Mouse (Mus musculus) heart, embryonic 11.5 days (tissue): ENCODE measurements around the gene Trp53rka. TPM values are rescaled to one million over a fixed set of nuclear protein-coding genes. Genes with fewer than 3 reads are reported as not detected.

ENCODE experiments used
- ATAC-seq: fragments of 200-750 bp; cut with Nextera tagmentation; replicated peaks from 2 replicates; pipeline ENCODE4 v1.8.0; 2017; ENCODE audit warnings: moderate library complexity; ENCODE audit not compliant: insufficient number of reproducible peaks, low FRiP score, low TSS enrichment
- H3K27ac ChIP-seq: fragments of 300-500 bp; sonication (generic); 2 replicates; pipeline ENCODE4 v1.5.1; 2014; ENCODE audit warnings: mild to moderate bottlenecking, low read depth, low read length
- H3K27me3 ChIP-seq: fragments of 300-500 bp; sonication (generic); 2 replicates; pipeline ENCODE4 v1.6.1; 2014; ENCODE audit warnings: mild to moderate bottlenecking, low read length, mixed read lengths; ENCODE audit not compliant: control insufficient read depth, insufficient read depth
- H3K36me3 ChIP-seq: fragments of 300-500 bp; sonication (generic); 2 replicates; pipeline ENCODE4 v1.6.1; 2014; ENCODE audit warnings: mild to moderate bottlenecking, low read length, moderate library complexity, mixed read lengths; ENCODE audit not compliant: control insufficient read depth, insufficient read depth
- H3K4me1 ChIP-seq: fragments of 300-500 bp; sonication (generic); 2 replicates; pipeline ENCODE4 v1.6.1; 2014; ENCODE audit warnings: low read length; ENCODE audit not compliant: control insufficient read depth, insufficient read depth
- H3K4me2 ChIP-seq: fragments of 300-500 bp; sonication (generic); 2 replicates; pipeline ENCODE4 v1.6.1; 2014; ENCODE audit warnings: mild to moderate bottlenecking, moderate library complexity
- H3K4me3 ChIP-seq: fragments of 300-500 bp; sonication (generic); 2 replicates; pipeline ENCODE4 v1.5.1; 2014; ENCODE audit warnings: low read depth, low read length
- H3K9ac ChIP-seq: fragments of 300-500 bp; sonication (generic); 2 replicates; pipeline ENCODE4 v1.6.1; 2014; ENCODE audit warnings: mild to moderate bottlenecking, low read depth, low read length, moderate library complexity
- H3K9me3 ChIP-seq: fragments of 300-500 bp; sonication (generic); replicated peaks from 2 replicates; pipeline ENCODE4 v1.6.1; 2016; ENCODE audit warnings: low read length; ENCODE audit not compliant: control insufficient read depth
- WGBS: fragments of 180-500 bp; shearing (Covaris S2); extraction: QIAGEN DNeasy Blood & Tissue Kit; methylation state at CpG from one replicate; pipeline ENCODE4 v1.1.7; 2014; ENCODE audit not compliant: insufficient replicate concordance; 5-methylcytosine and 5-hydroxymethylcytosine counted together
- polyA plus RNA-seq: library from polyadenylated mRNA; unstranded; fragments of >200 nt; fragmentation: Nextera tagmentation; extraction: Ambion mirVana; gene quantifications from 2 replicates; pipeline ENCODE4 v1.2.1, GENCODE M21; 2014

The Trp53rka gene
- 24.8 and 28.1 TPM in 2 replicates for polyA plus RNA-seq

DNA sequence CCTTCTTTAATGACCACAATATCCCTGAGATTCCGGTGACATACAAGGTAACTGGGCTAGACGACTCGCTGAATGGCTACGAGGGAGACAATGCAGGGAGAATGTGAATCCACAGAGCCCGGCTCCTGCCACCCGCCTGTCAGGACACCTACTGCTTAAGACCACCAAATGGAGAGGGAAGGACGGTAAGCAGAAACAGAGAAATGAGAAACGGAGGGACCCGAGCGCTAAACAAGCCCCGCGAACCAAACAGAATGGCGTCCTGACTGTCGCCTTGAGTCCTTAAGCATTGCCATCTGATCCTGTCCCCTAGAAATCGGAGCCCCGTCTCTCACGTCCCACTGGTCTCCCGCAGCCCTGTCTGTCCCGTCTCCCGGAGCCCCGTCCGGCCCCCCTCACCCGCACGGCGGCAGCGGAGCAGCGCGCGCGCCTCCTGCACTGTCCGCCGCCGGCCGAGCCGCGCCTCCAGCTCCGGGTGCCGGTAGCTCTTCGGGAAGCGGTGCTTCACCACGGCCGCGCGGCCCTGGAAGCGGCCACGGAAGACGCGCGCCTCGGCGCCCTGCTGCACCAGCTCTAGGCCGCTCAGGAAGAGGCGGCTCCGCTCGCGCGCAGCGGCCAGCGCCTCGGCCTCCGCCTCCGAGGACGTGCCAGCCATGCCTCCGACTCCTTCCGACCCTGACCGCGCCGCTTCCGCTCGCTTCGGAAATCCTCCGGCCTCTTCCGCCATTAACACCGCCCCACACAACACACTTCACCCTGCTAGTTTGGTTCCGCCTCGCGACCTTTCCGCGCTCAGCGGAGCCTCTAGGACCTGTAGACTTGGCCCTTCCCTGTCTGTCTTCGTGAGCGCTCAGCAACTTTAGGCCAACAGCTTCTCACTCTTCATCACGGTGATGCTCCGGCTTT is at the start of gene Trp53rka:
Gene Trp53rka (minus strand): TSS at position 677 of the 906 bp plus-strand sequence.
- Histone ChIP-seq H3K27ac (peak within 1 kb of the TSS; percentile 78), H3K36me3 (peaks cover 8% of the 10 kb centered on the region), H3K4me2 (peak within 1 kb of the TSS; percentile 72), H3K9me3 (no peaks in the 10 kb centered on the region), H3K27me3 (no peaks in the 10 kb centered on the region), H3K4me3 (peak within 1 kb of the TSS; percentile 80), H3K9ac (peak within 1 kb of the TSS; percentile 84), H3K4me1 (peaks cover 9% of the 10 kb centered on the region)
- peak; percentile 65 for ATAC-seq
- 1% methylated on average over 73 of the region's 84 CpGs for WGBS

DNA sequence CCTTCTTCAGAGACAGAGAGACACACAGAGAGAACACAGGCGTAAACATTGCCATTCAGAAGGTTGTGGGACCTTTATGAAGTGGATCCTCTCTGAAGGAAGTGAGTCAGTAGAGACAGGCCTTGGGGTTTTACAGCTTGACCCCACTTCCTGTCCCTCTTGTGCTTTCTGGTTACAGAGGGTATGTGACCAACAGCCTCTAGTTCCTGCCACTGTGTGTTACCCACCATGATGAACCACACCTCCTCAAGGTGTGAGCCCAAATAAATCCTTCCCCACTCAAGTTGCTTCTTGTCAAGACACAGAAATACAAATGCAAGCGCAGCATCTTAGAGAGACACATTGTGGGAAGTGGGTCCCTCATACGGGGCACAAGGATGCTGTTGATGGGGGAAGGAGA is 47.9 kb upstream of the Trp53rka start:
- peaks cover 4% of the 10 kb centered on the region; the same call in 1 of the 2 replicates for H3K27me3 ChIP-seq
- no peak for ATAC-seq

DNA sequence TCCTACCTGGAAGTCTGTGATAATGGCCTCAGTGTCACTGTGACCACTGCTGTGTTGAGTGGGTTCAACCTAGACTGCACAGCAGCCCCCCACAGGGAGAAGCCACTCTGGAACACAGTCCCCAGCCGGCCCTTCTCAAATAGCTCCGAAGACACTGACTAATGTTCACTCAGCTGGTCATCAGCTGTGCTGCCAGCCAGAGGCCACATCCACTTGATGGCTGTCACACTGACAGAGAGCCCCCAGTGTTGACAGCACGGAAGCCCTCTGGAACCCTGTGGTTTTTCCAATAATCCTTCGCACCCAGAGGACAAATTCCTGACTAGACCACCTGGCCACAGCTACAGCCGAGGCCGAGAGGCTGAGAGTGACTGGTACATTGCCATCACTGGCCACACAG is 40.7 kb upstream of the Trp53rka start:
- Histone ChIP-seq H3K4me1 (no peaks in the 10 kb centered on the region), H3K4me3 (no peak overlapping the region), H3K36me3 (no peaks in the 10 kb centered on the region), H3K9ac (no peak overlapping the region), H3K27ac (no peak overlapping the region), H3K4me2 (no peak overlapping the region), H3K9me3 (no peaks in the 10 kb centered on the region), H3K27me3 (peaks cover 3% of the 10 kb centered on the region; the same call in 1 of the 2 replicates)
- no peak for ATAC-seq
- 55% methylated on average over 6 of the region's 6 CpGs for WGBS

More for the DNA sequence above, 47.9 kb upstream of the Trp53rka start:
- Histone ChIP-seq H3K4me2 (no peak overlapping the region), H3K36me3 (no peaks in the 10 kb centered on the region), H3K4me1 (no peaks in the 10 kb centered on the region), H3K4me3 (no peak overlapping the region), H3K9me3 (no peaks in the 10 kb centered on the region), H3K27ac (no peak overlapping the region), H3K9ac (no peak overlapping the region)
- WGBS = 69% methylated on average over 3 of the region's 3 CpGs

DNA sequence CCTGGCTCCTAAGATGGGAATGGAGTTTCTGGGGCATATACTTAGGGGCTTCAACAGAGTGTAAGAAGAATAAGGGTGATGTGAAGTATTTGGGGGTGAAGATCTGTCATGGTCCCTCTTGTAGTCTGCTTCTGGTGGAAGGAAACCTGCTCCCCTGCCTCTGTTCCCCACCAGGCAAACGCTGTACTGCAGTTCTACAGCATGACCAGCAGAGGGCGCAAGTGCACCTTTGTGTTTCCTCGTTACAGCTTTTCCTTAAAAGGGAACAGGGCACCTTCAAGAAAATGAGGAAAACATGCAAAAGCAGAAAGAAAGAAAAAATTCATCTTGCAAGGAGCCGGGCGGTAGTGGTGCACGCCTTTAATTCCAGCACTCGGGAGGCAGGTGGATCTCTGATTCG is 36.0 kb upstream of the Trp53rka start:
- Histone ChIP-seq H3K36me3 (no peaks in the 10 kb centered on the region), H3K9me3 (no peaks in the 10 kb centered on the region), H3K27ac (no peak overlapping the region), H3K4me2 (no peak overlapping the region), H3K27me3 (no peaks in the 10 kb centered on the region; the same call in 1 of the 2 replicates), H3K9ac (no peak overlapping the region), H3K4me1 (no peaks in the 10 kb centered on the region), H3K4me3 (no peak overlapping the region)
- ATAC-seq = no peak
- 18% methylated on average over 8 of the region's 8 CpGs for WGBS

DNA sequence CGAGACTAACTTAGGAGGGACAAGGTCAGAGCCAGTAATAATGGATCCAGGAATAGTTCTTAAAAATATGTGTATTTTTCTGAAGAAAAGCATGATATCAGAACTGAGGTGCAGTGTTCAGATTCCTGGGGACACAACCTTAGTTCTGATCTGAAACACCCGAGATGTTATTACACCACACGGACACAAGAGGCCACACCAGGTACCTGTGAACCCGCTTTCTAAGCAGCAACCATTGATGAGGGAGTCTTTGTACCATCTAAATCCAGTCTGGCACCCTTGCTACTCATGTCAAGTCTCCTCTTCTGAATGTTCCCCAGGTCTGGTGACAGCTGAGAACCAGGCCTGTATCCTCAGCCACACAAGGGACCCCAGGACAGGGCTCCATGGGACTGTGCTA is 32.5 kb upstream of the Trp53rka start:
- Histone ChIP-seq H3K4me2 (no peak overlapping the region), H3K9ac (no peak overlapping the region), H3K36me3 (no peaks in the 10 kb centered on the region), H3K27me3 (no peaks in the 10 kb centered on the region; the same call in 1 of the 2 replicates), H3K27ac (no peak overlapping the region), H3K9me3 (no peaks in the 10 kb centered on the region), H3K4me1 (no peaks in the 10 kb centered on the region), H3K4me3 (no peak overlapping the region)
- ATAC-seq = no peak
- WGBS = 53% methylated on average over 4 of the region's 4 CpGs

DNA sequence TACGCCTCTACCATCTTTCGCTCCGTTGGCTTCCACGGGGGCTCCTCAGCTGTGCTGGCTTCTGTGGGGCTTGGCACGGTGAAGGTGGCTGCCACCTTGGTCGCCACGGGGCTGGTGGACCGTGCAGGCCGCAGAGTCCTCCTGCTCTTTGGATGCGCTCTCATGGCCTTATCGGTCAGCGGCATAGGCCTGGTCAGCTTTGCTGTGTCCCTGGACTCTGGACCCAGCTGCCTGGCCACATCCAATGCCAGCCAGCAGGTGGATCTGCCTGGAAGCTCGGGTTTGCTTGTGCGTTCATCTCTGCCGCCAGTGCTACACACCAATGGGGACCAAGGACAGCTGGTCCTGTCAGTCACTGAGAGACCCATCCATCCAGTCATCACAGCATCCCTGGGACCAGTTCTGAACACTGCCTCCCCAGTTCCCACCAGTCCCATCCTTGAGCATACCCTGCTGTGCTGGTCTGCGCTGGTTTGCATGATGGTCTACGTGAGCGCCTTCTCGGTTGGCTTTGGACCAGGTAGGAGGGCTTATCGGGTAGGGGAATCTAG is 22.1 kb upstream of the Trp53rka start:
- Histone ChIP-seq H3K4me2 (no peak overlapping the region), H3K27me3 (peaks cover 6% of the 10 kb centered on the region; the same call in 1 of the 2 replicates), H3K9ac (no peak overlapping the region), H3K9me3 (no peaks in the 10 kb centered on the region), H3K4me3 (no peak overlapping the region), H3K4me1 (peaks cover 7% of the 10 kb centered on the region; the same call in 1 of the 2 replicates), H3K36me3 (no peaks in the 10 kb centered on the region), H3K27ac (no peak overlapping the region)
- ATAC-seq = 0 out of 2 replicates have a peak, but pooled peaks have one; percentile 7
- 90% methylated on average over 20 of the region's 20 CpGs for WGBS

DNA sequence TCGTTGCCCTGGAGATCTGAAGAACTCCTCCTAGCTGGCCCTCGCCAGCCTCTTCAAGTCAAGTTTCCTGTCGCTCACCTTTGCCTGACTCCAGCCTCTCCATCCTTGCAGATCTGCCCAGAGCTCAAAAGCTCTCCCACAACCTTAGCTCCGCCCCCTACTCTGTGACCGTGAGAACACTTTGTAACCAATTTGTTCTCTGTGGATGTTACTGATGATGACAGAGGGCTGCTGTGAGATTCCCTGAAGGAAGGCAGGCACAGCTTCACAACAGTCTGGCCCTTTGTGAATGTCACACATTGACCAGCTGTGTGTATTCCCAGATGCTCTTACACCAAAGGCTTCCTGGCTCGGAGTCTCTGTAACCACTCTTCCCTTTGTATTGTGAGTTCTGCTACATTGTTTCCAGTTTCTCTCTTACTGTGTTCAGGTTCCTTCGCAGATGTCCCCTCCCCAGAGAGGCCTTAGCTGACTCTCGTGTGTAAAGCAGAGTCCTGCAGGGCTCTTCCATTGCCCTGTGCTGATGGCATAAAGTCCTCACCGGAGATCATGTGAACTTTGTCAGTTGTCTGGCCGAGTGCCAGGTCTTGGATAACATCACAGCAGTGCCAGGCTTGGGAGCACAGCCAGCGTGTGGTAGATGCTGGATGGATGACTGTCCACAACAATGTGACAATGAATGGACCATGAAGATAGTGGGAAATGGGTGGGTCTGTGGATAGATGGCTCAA is 19.9 kb upstream of the Trp53rka start:
- H3K4me3 ChIP-seq = no peak overlapping the region
- H3K9ac ChIP-seq = no peak overlapping the region
- WGBS = 41% methylated on average over 11 of the region's 11 CpGs
- no peak overlapping the region for H3K27ac ChIP-seq
- H3K27me3 ChIP-seq = peaks cover 6% of the 10 kb centered on the region; the same call in 1 of the 2 replicates
- no peaks in the 10 kb centered on the region for H3K9me3 ChIP-seq
- H3K4me1 ChIP-seq = peaks cover 7% of the 10 kb centered on the region; the same call in 1 of the 2 replicates
- no peak for ATAC-seq
- H3K36me3 ChIP-seq = no peaks in the 10 kb centered on the region
- no peak overlapping the region for H3K4me2 ChIP-seq

DNA sequence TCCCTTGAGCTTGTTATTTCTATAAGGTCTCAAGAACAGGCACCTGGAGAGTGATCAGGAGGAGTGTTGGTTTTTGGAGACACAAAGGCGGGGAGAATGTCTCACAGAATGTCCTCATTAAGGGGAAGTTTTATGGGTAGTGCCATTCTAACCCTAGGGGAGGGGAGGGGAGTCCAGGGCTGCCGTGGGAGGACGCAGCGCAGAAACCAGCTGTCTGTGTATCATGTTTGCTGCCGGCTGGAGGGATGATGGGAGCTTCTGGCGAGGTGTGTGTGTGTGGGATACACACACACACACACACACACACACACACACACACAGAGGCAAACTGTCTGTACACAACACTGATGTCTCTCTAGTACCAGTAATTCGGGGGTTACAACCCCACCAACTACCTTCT is 19.3 kb upstream of the Trp53rka start:
- WGBS = 57% methylated on average over 7 of the region's 7 CpGs
- no peak overlapping the region for H3K4me2 ChIP-seq
- peaks cover 6% of the 10 kb centered on the region; the same call in 1 of the 2 replicates for H3K27me3 ChIP-seq
- H3K36me3 ChIP-seq = no peaks in the 10 kb centered on the region
- no peak overlapping the region for H3K27ac ChIP-seq
- H3K9ac ChIP-seq = no peak overlapping the region
- no peak for ATAC-seq
- H3K4me1 ChIP-seq = peaks cover 7% of the 10 kb centered on the region; the same call in 1 of the 2 replicates
- no peaks in the 10 kb centered on the region for H3K9me3 ChIP-seq
- no peak overlapping the region for H3K4me3 ChIP-seq
